Mouse (Mus musculus) stomach, embryonic 16.5 days (tissue): Measurements from ENCODE around the gene Kmt2d. TPM values are rescaled to one million over a fixed set of nuclear protein-coding genes. Genes with fewer than 3 reads are reported as not detected.

ENCODE experiments used
- ATAC-seq: fragments of 200-750 bp; cut with Nextera tagmentation; 2 replicates; pipeline ENCODE4 v1.8.0; 2017; ENCODE audit warnings: moderate number of reproducible peaks, moderate TSS enrichment; ENCODE audit not compliant: insufficient read depth, low FRiP score
- H3K27ac ChIP-seq: fragments of 300-500 bp; sonication (generic); 2 replicates; pipeline ENCODE4 v1.5.1; 2014; ENCODE audit warnings: low read length
- H3K27me3 ChIP-seq: fragments of 300-500 bp; sonication (generic); 2 replicates; pipeline ENCODE4 v1.6.1; 2014; ENCODE audit warnings: low read length, control low read depth, mixed read lengths; ENCODE audit not compliant: control insufficient read depth, insufficient read depth
- H3K36me3 ChIP-seq: fragments of 300-500 bp; sonication (generic); 2 replicates; pipeline ENCODE4 v1.6.1; 2014; ENCODE audit warnings: low read length; ENCODE audit not compliant: control insufficient read depth, insufficient read depth
- H3K4me1 ChIP-seq: fragments of 300-500 bp; sonication (generic); 2 replicates; pipeline ENCODE4 v1.6.1; 2014; ENCODE audit warnings: low read length, control low read depth, mixed read lengths; ENCODE audit not compliant: control insufficient read depth, insufficient read depth
- H3K4me2 ChIP-seq: fragments of 300-500 bp; sonication (generic); 2 replicates; pipeline ENCODE4 v1.6.1; 2014; ENCODE audit warnings: low read depth, low read length, mixed read lengths
- H3K4me3 ChIP-seq: fragments of 300-500 bp; sonication (generic); replicated peaks from 2 replicates; pipeline ENCODE4 v1.5.1; 2014; ENCODE audit warnings: mild to moderate bottlenecking, low read length
- H3K9ac ChIP-seq: fragments of 300-500 bp; sonication (generic); 2 replicates; pipeline ENCODE4 v1.6.1; 2014; ENCODE audit warnings: low read length
- H3K9me3 ChIP-seq: fragments of 300-500 bp; sonication (generic); replicated peaks from 2 replicates; pipeline ENCODE4 v1.6.1; 2016; ENCODE audit warnings: low read length, control low read depth; ENCODE audit not compliant: control insufficient read depth
- WGBS: fragments of 180-500 bp; shearing (Covaris S2); extraction: QIAGEN DNeasy Blood & Tissue Kit; methylation state at CpG from one replicate; pipeline ENCODE4 v1.1.7; 2014; 5-methylcytosine and 5-hydroxymethylcytosine counted together
- polyA plus RNA-seq: library from polyadenylated mRNA; unstranded; fragments of >200 nt; fragmentation: Nextera tagmentation; extraction: Ambion mirVana; gene quantifications from 2 replicates; pipeline ENCODE4 v1.2.1, GENCODE M21; 2015

Kmt2d gene
- polyA plus RNA-seq, 1 experiment from 2014 or later, result 11.4 TPM

- peaks cover 56% of the 10 kb centered on the region for H3K36me3 ChIP-seq
- no peaks in the 10 kb centered on the region for H3K27me3 ChIP-seq
- no peaks in the 10 kb centered on the region for H3K9me3 ChIP-seq
- no peak overlapping the region for H3K4me3 ChIP-seq
- ATAC-seq, result no peak
- no peak overlapping the region for H3K9ac ChIP-seq
- no peak overlapping the region for H3K4me2 ChIP-seq
- no peak overlapping the region for H3K27ac ChIP-seq
- H3K4me1 ChIP-seq, result peaks cover 29% of the 10 kb centered on the region
- WGBS, result 94% methylated on average over 6 of the region's 6 CpGs
Observed at GRCm38 (mm10) chr15:98864951-98865350, 6.1 kb downstream of the Kmt2d start.

GRCm38 (mm10) chr15:98863451-98863958, 7.5 kb downstream of the Kmt2d start:
- Histone ChIP-seq H3K36me3 (peaks cover 61% of the 10 kb centered on the region), H3K27me3 (no peaks in the 10 kb centered on the region), H3K9ac (no peak overlapping the region), H3K27ac (no peak overlapping the region), H3K4me3 (no peak overlapping the region), H3K4me1 (peaks cover 16% of the 10 kb centered on the region), H3K4me2 (no peak overlapping the region), H3K9me3 (no peaks in the 10 kb centered on the region)
- WGBS, result 85% methylated on average over 12 of the region's 12 CpGs
- no peak for ATAC-seq

GRCm38 (mm10) chr15:98861701-98862410, 9.1 kb downstream of the Kmt2d start:
- no peak overlapping the region for H3K4me3 ChIP-seq
- WGBS, result 87% methylated on average over 21 of the region's 21 CpGs
- no peaks in the 10 kb centered on the region for H3K4me1 ChIP-seq
- H3K4me2 ChIP-seq, result no peak overlapping the region
- H3K27ac ChIP-seq, result no peak overlapping the region
- H3K36me3 ChIP-seq, result peaks cover 61% of the 10 kb centered on the region
- H3K27me3 ChIP-seq, result no peaks in the 10 kb centered on the region
- no peaks in the 10 kb centered on the region for H3K9me3 ChIP-seq
- no peak overlapping the region for H3K9ac ChIP-seq
- no peak; the same call in 1 of the 2 replicates for ATAC-seq

DNA sequence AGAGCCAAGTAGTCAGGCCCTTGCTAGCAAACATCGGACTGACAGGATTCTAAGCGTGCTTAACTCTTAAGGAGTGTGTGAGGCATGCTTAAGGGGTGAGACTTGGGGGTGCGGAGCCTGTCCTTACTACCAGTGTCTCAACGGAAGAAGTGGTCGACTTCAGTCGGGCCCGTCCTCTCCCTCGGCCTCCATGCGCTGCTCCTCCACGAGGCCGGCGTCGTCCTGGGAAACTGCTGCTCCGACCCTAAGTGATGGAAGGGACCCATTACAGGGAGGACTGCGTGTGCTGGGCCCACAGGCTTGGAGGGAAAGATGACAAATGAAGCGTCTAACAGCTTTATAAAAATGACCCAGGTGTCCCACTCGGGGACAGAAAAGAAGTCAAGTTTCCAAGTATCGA, 10.1 kb downstream of the Kmt2d start:
- no peak for ATAC-seq
- peaks cover 56% of the 10 kb centered on the region for H3K36me3 ChIP-seq
- WGBS, result 91% methylated on average over 18 of the region's 18 CpGs
- H3K4me3 ChIP-seq, result no peak overlapping the region
- no peaks in the 10 kb centered on the region for H3K9me3 ChIP-seq
- no peak overlapping the region for H3K9ac ChIP-seq
- no peaks in the 10 kb centered on the region for H3K27me3 ChIP-seq
- no peak overlapping the region for H3K27ac ChIP-seq
- no peak overlapping the region for H3K4me2 ChIP-seq
- no peaks in the 10 kb centered on the region for H3K4me1 ChIP-seq

DNA sequence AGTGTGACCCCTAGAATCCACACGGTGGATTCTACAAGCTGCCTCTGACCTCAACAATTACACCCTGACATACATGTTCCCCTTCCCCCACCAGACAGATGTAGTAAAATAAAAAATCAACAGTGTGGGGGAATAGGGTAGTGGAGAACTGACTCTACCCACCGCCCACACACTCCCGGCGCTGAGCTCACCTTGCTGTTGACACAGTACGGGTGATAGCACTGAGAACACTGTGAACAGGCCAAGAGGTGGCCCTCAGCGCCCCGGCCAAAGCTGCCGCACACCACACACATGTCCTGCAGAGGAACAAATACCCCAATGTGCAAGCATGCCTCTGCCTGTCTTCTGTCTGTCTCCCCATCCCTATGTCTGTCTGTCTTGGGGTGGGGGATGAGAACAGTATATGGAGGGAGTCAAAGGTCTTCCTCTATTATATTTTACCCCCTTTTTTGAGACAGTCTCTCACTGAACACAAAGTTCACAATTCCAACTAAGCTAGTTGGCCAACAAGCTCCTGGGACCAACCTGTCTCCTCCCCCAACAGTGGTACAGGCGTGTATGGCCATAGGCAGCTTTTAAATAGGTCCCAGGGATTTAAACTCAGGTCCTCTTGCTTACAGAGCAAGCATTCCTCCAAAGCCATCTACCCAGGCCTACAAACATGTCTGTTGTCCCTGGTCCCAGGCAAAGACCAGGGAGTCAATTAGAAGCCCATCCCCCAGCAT, 11.5 kb downstream of the Kmt2d start:
- Histone ChIP-seq H3K4me2 (no peak overlapping the region), H3K27ac (no peak overlapping the region), H3K36me3 (peaks cover 48% of the 10 kb centered on the region), H3K9me3 (no peaks in the 10 kb centered on the region), H3K4me1 (no peaks in the 10 kb centered on the region), H3K4me3 (no peak overlapping the region), H3K27me3 (no peaks in the 10 kb centered on the region), H3K9ac (no peak overlapping the region)
- ATAC-seq, result no peak
- WGBS, result 66% methylated on average over 9 of the region's 9 CpGs

DNA sequence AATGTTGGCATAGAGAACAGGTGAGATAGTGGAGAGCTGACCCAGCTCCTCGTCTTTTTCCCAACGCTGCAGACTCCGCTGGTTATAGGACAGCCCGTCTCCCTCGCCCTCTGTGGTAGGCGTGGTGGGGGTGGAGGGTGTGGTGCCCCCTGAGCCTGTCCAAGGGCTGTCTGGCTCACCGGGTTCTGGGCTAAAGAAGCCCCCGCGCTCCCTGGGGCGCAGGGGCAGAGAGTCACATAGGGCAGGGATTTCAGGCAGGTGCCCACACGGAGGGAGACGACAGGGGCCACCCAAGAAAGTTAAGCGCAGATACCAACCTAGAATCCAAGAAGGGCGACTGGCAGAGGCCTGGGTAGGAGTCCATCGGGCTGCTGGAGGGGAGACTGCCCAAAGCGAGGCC, 16.8 kb downstream of the Kmt2d start:
- WGBS, result 85% methylated on average over 16 of the region's 16 CpGs
- Histone ChIP-seq H3K4me2 (no peak overlapping the region), H3K9ac (no peak overlapping the region), H3K36me3 (peaks cover 30% of the 10 kb centered on the region; the same call in 1 of the 2 replicates), H3K27ac (no peak overlapping the region), H3K9me3 (no peaks in the 10 kb centered on the region), H3K27me3 (no peaks in the 10 kb centered on the region), H3K4me3 (no peak overlapping the region), H3K4me1 (no peaks in the 10 kb centered on the region)
- ATAC-seq, result no peak

DNA sequence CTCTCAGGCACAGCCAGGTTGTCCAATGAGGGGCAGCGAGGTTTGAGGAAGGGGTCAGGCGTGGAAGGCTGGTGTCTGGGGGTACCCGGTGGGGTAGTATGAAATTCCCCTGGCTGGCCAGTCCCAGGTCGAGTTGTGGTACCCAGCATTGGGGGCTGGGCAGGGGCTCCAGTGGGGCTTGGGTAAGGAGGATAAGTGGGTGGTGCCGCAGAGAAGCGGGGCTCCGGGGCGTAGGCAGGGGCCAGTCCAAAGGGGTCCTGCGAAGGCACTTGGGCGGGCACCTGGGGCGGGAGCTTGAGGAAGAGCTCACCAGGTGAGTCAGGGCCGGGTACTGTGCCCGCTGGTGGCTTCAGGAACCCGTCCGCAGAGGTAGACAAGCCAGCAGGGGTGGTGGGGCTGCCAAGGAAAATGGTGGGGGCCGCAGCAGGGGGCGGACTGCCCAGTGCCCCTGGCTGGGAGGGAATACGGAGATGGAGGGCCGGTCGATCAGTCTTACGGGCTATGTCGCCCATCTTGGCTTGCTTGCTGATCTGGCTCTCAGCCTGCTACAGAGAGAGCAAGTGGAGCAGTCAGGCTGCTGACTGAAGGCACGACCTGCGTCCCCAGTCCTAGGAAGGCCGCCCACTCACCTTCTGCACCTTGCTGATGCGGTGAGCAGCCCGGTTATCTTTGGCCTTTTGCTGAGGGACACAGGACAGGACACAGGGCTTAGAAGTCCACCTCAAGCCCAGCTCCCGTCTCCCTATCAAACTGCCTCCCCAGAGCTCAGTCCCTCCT, 17.7 kb downstream of the Kmt2d start:
- no peak overlapping the region for H3K9ac ChIP-seq
- no peaks in the 10 kb centered on the region for H3K27me3 ChIP-seq
- no peak overlapping the region for H3K27ac ChIP-seq
- H3K4me3 ChIP-seq, result no peak overlapping the region
- 93% methylated on average over 28 of the region's 28 CpGs for WGBS
- no peaks in the 10 kb centered on the region for H3K4me1 ChIP-seq
- no peak overlapping the region for H3K4me2 ChIP-seq
- no peak for ATAC-seq
- no peaks in the 10 kb centered on the region for H3K9me3 ChIP-seq
- H3K36me3 ChIP-seq, result peaks cover 31% of the 10 kb centered on the region; the same call in 1 of the 2 replicates

DNA sequence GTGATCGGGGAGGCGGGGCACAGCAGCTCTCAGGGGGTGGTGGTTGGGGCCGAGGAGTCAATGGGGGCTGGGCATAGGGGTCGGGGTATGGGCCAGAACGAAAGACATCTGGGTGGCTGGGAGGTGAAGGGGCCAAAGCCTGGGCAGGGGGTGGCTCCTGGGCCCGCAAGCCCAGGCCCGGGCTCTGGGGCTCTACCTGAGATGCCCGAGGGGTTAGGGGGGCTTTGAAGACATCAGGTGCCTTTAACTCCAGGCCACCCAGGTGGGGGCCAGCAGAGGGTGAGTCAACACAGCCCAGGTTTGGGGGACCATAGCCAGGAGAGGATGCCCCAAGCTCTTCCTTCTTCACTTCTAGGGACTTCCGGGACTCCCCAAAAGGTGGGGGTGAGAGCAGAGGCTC, 18.3 kb downstream of the Kmt2d start:
- WGBS, result 88% methylated on average over 9 of the region's 9 CpGs
- no peak overlapping the region for H3K4me3 ChIP-seq
- H3K27me3 ChIP-seq, result no peaks in the 10 kb centered on the region
- no peaks in the 10 kb centered on the region for H3K4me1 ChIP-seq
- H3K9ac ChIP-seq, result no peak overlapping the region
- H3K9me3 ChIP-seq, result no peaks in the 10 kb centered on the region
- H3K4me2 ChIP-seq, result no peak overlapping the region
- no peak overlapping the region for H3K27ac ChIP-seq
- peaks cover 33% of the 10 kb centered on the region; the same call in 1 of the 2 replicates for H3K36me3 ChIP-seq
- ATAC-seq, result no peak

- Histone ChIP-seq H3K4me2 (no peak overlapping the region), H3K36me3 (peaks cover 39% of the 10 kb centered on the region; the same call in 1 of the 2 replicates), H3K4me3 (no peak overlapping the region), H3K9ac (no peak overlapping the region), H3K27me3 (no peaks in the 10 kb centered on the region), H3K27ac (no peak overlapping the region), H3K4me1 (no peaks in the 10 kb centered on the region), H3K9me3 (no peaks in the 10 kb centered on the region)
- no peak for ATAC-seq
- WGBS, result 91% methylated on average over 9 of the region's 9 CpGs
Observed at GRCm38 (mm10) chr15:98852071-98852470, 18.9 kb downstream of the Kmt2d start.
